Mouse (Mus musculus): ENCODE measurements around the gene Slc7a5.

DNA sequence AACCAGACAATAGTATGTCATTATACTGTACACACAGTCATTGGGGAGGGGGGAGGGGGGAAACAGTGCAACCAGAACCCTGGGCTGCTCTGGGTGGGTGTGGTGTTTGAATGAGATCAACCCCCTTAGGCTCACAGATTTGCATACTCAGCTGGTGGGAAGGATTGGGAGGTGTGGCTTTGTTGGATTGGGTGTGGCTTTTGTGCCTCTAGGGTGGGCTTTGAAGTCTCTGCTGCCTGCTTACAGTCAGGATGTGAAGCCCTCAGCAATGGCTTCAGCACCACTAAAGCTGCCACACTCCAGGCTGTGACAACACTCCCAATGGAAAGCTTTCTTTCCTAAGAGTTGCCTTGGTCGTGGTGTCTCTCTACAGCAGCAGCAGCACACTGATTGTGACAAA, 19.9 kb downstream of the Slc7a5 start:
- no peak for TF ChIP-seq CTCF (IDR thresholded peaks at IDR 0.05; ENCODE audit: control insufficient read depth, insufficient read depth, insufficient replicate concordance, low read depth, low read length)
- no peak for TF ChIP-seq POLR2A (IDR thresholded peaks at IDR 0.05; ENCODE audit: control insufficient read depth, low read depth, low read length)

Measured in testis, adult 2 months (tissue).